Mouse (Mus musculus): Measurements from ENCODE around the gene Atat1. TPM values are rescaled to one million over a fixed set of nuclear protein-coding genes. Genes with fewer than 3 reads are reported as not detected.
A peak's percentile ranks its signal among the peaks of the same experiment; 100 is the strongest.

The Atat1 gene
- total and polyA plus RNA-seq, 2 experiments from 2014 or later: 163 to 225 TPM

DNA sequence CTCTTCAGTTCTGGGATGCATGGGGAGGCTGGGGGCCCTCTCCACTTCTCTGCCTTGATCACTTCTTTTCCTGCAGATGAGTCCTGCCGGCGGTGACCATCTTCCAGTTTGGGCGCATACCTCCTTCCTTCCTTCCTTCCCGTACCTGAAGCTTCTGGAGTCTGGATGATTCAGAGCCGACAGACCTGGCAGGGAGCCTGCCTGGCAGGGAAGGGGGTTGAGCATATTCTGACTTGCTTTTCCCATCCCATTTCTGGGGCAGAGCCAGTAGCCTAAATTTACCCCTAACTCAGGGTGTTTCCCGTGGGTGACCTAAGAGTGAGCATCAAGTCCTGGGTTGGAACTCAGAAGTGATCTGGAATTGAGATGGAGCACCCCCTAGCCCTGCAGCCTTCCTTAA is 35.2 kb downstream of the Atat1 start:
- no peak for TF ChIP-seq CTCF (IDR thresholded peaks at IDR 0.05; ENCODE audit: low read depth)
- H3K9me3 ChIP-seq (ENCODE audit: low read length): no peaks in the 10 kb centered on the region
- 90% methylated on average over 6 of the region's 6 CpGs for WGBS
- ATAC-seq (no peak), DNase-seq (ENCODE audit: low spot score) (no peak)
- no peak overlapping the region for H3K27ac ChIP-seq
- no peak overlapping the region for H3K4me2 ChIP-seq (ENCODE audit: low read depth, low read length)
- H3K36me3 ChIP-seq (ENCODE audit: insufficient read depth, low read length): peaks cover 3% of the 10 kb centered on the region; the same call in 1 of the 2 replicates
- H3K27me3 ChIP-seq (ENCODE audit: insufficient read depth, low read length): no peaks in the 10 kb centered on the region
- peaks cover 8% of the 10 kb centered on the region for H3K4me1 ChIP-seq (ENCODE audit: insufficient read depth, low read length)
- no peak overlapping the region for H3K9ac ChIP-seq (replicated peaks; ENCODE audit: low read length)
- H3K4me3 ChIP-seq (ENCODE audit: low read length): no peak overlapping the region

- Histone ChIP-seq H3K36me3 (ENCODE audit: insufficient read depth, low read length) (peaks cover 3% of the 10 kb centered on the region; the same call in 1 of the 2 replicates), H3K27me3 (ENCODE audit: insufficient read depth, low read length) (no peaks in the 10 kb centered on the region), H3K27ac (peak overlapping the region; percentile 16), H3K9ac (replicated peaks; ENCODE audit: low read length) (0 out of 2 replicates have a peak overlapping the region, but pooled peaks have one; percentile 5), H3K4me1 (ENCODE audit: insufficient read depth, low read length) (peaks cover 13% of the 10 kb centered on the region), H3K4me2 (ENCODE audit: low read depth, low read length) (no peak overlapping the region), H3K9me3 (ENCODE audit: low read length) (no peaks in the 10 kb centered on the region), H3K4me3 (ENCODE audit: low read length) (no peak overlapping the region)
- DNase-seq (ENCODE audit: low spot score): peak; percentile 87
- WGBS: 31% methylated on average over 20 of the region's 21 CpGs
- peak; percentile 57 for ATAC-seq
- TF ChIP-seq CTCF (IDR thresholded peaks at IDR 0.05; ENCODE audit: low read depth): peak; percentile 93
These were observed 35.9 kb downstream of the Atat1 start for GRCm38 (mm10) chr17:35873774-35874519.

DNA sequence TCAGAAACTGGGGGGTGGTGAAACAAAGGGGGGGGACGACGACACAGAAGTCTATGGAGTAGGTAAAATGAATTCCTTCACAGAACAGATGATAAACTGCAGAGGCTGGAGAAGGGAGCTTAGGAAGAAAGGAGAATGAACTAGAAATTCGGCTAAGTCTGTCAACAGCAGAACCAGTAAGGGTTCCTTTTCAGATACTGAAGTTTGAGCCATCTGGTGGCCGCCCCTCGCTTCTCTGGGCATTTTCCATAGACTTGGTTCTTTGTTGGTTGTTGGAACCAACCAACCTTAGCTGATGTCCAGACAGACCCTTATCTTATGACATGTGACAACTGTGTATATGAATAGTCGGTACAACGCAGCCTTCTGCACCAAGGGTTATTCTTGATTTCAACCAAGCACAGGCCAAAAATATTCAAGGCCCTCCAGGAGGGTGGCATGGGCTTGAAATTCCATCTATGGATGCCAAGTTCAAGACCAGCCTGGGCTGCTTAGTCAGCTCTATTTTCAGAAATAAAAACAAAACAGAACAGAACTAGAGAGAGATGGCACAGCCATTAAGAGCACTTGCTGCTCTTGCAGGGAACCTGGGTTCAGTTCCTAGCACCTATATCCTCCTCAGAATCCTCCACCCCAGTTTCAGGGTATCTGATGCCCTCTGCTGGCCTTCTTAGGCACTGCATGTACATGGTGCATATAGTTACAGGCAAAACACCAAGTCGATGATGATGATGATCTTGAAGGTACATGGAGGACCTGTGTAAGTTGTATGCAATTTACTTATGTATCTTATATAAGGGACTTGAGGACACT is 38.8 kb downstream of the Atat1 start:
- no peaks in the 10 kb centered on the region for H3K9me3 ChIP-seq (ENCODE audit: low read length)
- WGBS: 77% methylated on average over 8 of the region's 8 CpGs
- H3K4me1 ChIP-seq (ENCODE audit: insufficient read depth, low read length): peaks cover 19% of the 10 kb centered on the region
- H3K4me2 ChIP-seq (ENCODE audit: low read depth, low read length): peak overlapping the region; percentile 93
- peak overlapping the region; percentile 95; the same call in 1 of the 2 replicates for H3K27ac ChIP-seq
- no peak overlapping the region for H3K9ac ChIP-seq (replicated peaks; ENCODE audit: low read length)
- peaks cover 3% of the 10 kb centered on the region; the same call in 1 of the 2 replicates for H3K36me3 ChIP-seq (ENCODE audit: insufficient read depth, low read length)
- H3K4me3 ChIP-seq (ENCODE audit: low read length): peak overlapping the region; percentile 56; the same call in 1 of the 2 replicates
- ATAC-seq (no peak), DNase-seq (ENCODE audit: low spot score) (peak; percentile 23)
- TF ChIP-seq CTCF (IDR thresholded peaks at IDR 0.05; ENCODE audit: low read depth): peak; percentile 73
- H3K27me3 ChIP-seq (ENCODE audit: insufficient read depth, low read length): no peaks in the 10 kb centered on the region

DNA sequence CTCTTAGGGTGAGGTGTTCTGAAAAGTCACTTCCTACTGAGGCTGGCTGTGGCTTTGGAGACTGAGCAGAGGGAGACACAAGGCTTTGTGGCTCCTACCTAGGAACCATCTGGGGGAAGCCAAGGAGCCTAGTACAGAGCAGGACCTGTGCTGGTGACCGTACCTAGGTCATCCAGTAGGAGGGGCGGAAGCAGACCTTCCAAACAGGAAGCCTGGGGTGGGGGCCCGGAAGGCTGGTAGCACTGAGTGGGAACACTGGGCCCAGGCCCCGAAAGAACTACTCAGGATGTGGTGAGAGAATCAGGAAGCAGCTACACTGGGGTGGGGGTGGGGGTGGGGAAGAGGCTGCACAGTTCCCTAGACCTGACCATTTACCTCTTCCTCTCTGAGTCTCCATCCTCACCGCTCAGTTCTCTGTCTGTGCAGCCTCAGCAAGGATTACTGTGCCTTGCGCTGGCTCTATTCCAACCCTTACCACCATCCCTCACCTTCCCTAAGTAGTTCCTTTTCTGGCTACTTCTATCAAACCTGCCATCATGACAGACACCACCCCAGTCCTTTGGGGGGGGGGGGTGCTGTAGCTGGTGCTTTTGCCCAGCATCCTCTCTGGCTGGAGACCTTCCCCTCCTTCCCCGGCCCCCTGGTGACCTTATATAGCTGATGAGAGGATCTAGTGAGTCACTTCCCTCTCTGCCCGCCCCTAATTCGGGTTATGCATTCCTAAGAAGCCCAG is 39.6 kb downstream of the Atat1 start:
- no peak for DNase-seq (ENCODE audit: low spot score)
- TF ChIP-seq CTCF (IDR thresholded peaks at IDR 0.05; ENCODE audit: low read depth): no peak
- ATAC-seq: no peak
- no peaks in the 10 kb centered on the region for H3K9me3 ChIP-seq (ENCODE audit: low read length)
- H3K4me2 ChIP-seq (ENCODE audit: low read depth, low read length): peak overlapping the region; percentile 93
- H3K27me3 ChIP-seq (ENCODE audit: insufficient read depth, low read length): no peaks in the 10 kb centered on the region
- peaks cover 19% of the 10 kb centered on the region for H3K4me1 ChIP-seq (ENCODE audit: insufficient read depth, low read length)
- H3K36me3 ChIP-seq (ENCODE audit: insufficient read depth, low read length): peaks cover 3% of the 10 kb centered on the region; the same call in 1 of the 2 replicates
- peak overlapping the region; percentile 56 for H3K4me3 ChIP-seq (ENCODE audit: low read length)
- 65% methylated on average over 8 of the region's 9 CpGs for WGBS
- H3K27ac ChIP-seq: peak overlapping the region; percentile 95
- H3K9ac ChIP-seq (replicated peaks; ENCODE audit: low read length): peak overlapping the region; percentile 24; the same call in 1 of the 2 replicates

GRCm38 (mm10) chr17:35869346-35870067 is 40.4 kb downstream of the Atat1 start:
- TF ChIP-seq CTCF (IDR thresholded peaks at IDR 0.05; ENCODE audit: low read depth): no peak
- peak; percentile 58 for DNase-seq (ENCODE audit: low spot score)
- no peaks in the 10 kb centered on the region for H3K27me3 ChIP-seq (ENCODE audit: insufficient read depth, low read length)
- 2% methylated on average over 7 of the region's 7 CpGs for WGBS
- peaks cover 19% of the 10 kb centered on the region for H3K4me1 ChIP-seq (ENCODE audit: insufficient read depth, low read length)
- H3K9ac ChIP-seq (replicated peaks; ENCODE audit: low read length): peak overlapping the region; percentile 84
- no peak for ATAC-seq
- H3K27ac ChIP-seq: peak overlapping the region; percentile 95
- H3K9me3 ChIP-seq (ENCODE audit: low read length): no peaks in the 10 kb centered on the region
- H3K4me3 ChIP-seq (ENCODE audit: low read length): peak overlapping the region; percentile 56
- peak overlapping the region; percentile 93 for H3K4me2 ChIP-seq (ENCODE audit: low read depth, low read length)
- H3K36me3 ChIP-seq (ENCODE audit: insufficient read depth, low read length): no peaks in the 10 kb centered on the region

GRCm38 (mm10) chr17:35868961-35869345 is 40.9 kb downstream of the Atat1 start:
- WGBS: under 1% methylated on average over 7 of the region's 7 CpGs
- ATAC-seq (no peak), DNase-seq (ENCODE audit: low spot score) (no peak)
- no peaks in the 10 kb centered on the region for H3K36me3 ChIP-seq (ENCODE audit: insufficient read depth, low read length)
- H3K27me3 ChIP-seq (ENCODE audit: insufficient read depth, low read length): no peaks in the 10 kb centered on the region
- H3K4me1 ChIP-seq (ENCODE audit: insufficient read depth, low read length): peaks cover 19% of the 10 kb centered on the region
- peak overlapping the region; percentile 93 for H3K4me2 ChIP-seq (ENCODE audit: low read depth, low read length)
- peak overlapping the region; percentile 84 for H3K9ac ChIP-seq (replicated peaks; ENCODE audit: low read length)
- H3K9me3 ChIP-seq (ENCODE audit: low read length): no peaks in the 10 kb centered on the region
- no peak for TF ChIP-seq CTCF (IDR thresholded peaks at IDR 0.05; ENCODE audit: low read depth)
- H3K4me3 ChIP-seq (ENCODE audit: low read length): peak overlapping the region; percentile 56
- H3K27ac ChIP-seq: peak overlapping the region; percentile 95
